Mouse (Mus musculus) lung, postnatal 36 days (tissue): ENCODE results near the gene Supt3.
A peak's percentile ranks its signal among the peaks of the same experiment; 100 is the strongest.

Source experiments
- DNase-seq: peaks from one replicate; pipeline ENCODE4 v3.0.0; 2022; ENCODE audit warnings: mixed read lengths

Supt3 gene

DNA sequence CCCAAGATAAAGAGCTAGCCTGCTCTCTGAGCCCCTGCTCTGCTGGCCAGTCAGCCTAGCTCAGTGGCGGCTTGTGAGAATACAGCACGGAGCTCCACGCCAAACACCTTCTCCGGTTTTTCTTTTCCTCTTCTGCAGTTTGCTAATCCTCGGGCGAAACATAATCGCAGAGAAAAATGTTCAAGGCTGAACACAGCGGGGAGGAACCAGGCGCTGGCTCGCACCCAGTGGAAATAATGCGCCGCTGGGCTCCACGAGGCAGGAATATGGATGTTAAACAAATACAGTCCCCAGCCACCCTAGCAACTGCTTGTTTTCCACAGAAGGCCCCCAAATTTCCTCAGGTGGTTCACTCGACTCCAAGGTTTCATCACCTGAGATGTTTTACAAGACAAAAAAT, 367.7 kb downstream of the Supt3 start:
- DNase-seq: no peak

DNA sequence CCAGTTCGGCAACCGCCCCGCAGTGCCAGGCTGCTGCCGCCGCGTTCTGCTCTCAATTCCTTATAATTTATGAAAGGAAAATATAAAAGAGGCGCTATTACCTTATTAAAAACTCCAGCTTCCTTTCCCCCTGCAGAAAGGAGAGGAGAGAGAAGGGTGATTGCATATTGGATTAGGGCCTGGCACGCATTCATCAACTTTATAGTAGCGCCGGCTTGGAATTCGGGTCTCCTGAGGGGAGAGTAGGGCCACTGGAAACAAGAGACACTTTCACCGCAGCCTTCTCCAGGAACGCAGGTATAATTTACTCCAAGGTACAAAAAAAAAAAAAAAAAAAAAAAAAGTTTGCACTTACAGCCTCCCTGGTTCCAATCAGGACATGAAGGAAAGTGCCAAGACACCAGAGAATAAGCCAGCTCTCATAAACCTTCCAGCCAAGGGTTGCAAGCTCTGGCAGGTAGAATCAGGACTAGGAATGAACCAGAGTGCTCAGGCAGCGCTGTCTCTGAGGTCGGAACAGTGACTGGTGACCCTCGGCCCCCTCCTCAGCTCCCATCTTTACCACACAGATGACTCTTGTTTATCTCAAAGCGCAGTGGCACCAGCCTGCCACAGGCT, 374.5 kb downstream of the Supt3 start:
- DNase-seq: no peak

GRCm38 (mm10) chr17:45153721-45154120, 376.8 kb downstream of the Supt3 start:
- no peak for DNase-seq

- no peak for DNase-seq
These were observed 381.3 kb downstream of the Supt3 start for GRCm38 (mm10) chr17:45158171-45158691.

- peak; percentile 2 for DNase-seq
These were observed 383.7 kb downstream of the Supt3 start for GRCm38 (mm10) chr17:45160651-45161050.

GRCm38 (mm10) chr17:45165741-45166140, 388.8 kb downstream of the Supt3 start:
- no peak for DNase-seq
